Comparison of ENCODE assay signal across 25 mouse cellular contexts in the genomic region with DNA sequence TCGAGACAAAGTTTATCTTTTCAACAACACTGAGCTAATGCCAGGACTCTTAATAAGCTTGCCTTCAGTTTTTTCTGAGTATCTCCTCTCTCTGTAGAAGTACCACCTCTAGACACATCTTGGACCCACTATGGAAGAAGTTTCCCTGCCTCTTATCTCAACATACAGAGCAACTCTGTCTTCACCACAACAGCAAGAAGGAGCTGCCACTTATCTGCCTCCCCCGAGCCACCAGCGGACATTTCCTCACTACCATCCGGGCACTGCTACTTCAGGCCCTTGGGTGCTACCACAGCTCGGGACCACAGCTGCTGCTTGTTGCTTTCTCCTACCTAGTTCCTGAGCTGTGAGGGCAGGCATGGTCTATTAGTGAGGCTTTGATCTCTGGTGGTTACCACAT. TPM values are rescaled to one million over a fixed set of nuclear protein-coding genes. Genes with fewer than 3 reads are reported as not detected.
DNase-seq lines count a peak whose midpoint lies in the region; ATAC-seq lines count a peak whose summit lies in the region.
"Had no signal": no experiment of that assay in that cellular context is flagged by ENCODE, and none has a peak within 500 bp of the region (broad histone marks: within the 10 kb centered on the region; RNA-seq: fewer than 3 reads in every experiment).

No protein-coding gene starts in this region.

- H3K4me1 ChIP-seq in liver, embryonic 15.5 days (replicated peaks) = peaks cover 22% of the 10 kb centered on the region
- H3K4me1 ChIP-seq: embryonic facial prominence, embryonic 10.5 days; hindbrain, embryonic 10.5 days had no signal

- no peaks in the 10 kb centered on the region for H3K9me3 ChIP-seq in liver, embryonic 15.5 days (replicated peaks)
- H3K9me3 ChIP-seq: embryonic facial prominence, embryonic 10.5 days; heart, embryonic 15.5 days; hindbrain, embryonic 10.5 days had no signal

- peak; percentile 92 for DNase-seq in MEL-GATA-1-ER (ENCODE audit: extremely low read depth, low read depth)
- peak; percentile 36 for DNase-seq in induced T-regulatory cell, adult 2 months (ENCODE audit: low read depth)
- DNase-seq in ovary, adult 18-20 months (ENCODE audit: low spot score) = no peak
- DNase-seq in left cerebral cortex, postnatal 36 days (ENCODE audit: low spot score in 2 of 2) = no peak
- no peak for DNase-seq in heart, postnatal 14 days
- no peak for DNase-seq in kidney, adult 8-10 months
- DNase-seq: adrenal gland, postnatal 25 days; cerebellum, adult 9-11 months; gastrocnemius, postnatal 36 days; kidney, adult 11 months; lung, adult 18-20 months; lung, postnatal 10 days; midbrain, embryonic 14.5 days; thymus, postnatal 14 days had no signal

- H3K9ac ChIP-seq in liver, embryonic 15.5 days = no peak overlapping the region
- H3K9ac ChIP-seq: heart, embryonic 15.5 days had no signal

- peak; percentile 55 for ATAC-seq in liver, embryonic 15.5 days (ENCODE audit: insufficient read depth)
- ATAC-seq in megakaryocyte-erythroid progenitor cell, adult 5-6 weeks (replicated peaks; ENCODE audit: low FRiP score, low TSS enrichment, poor library complexity, severe bottlenecking) = peak; percentile 95
- ATAC-seq: forebrain, embryonic 16.5 days; hindbrain, embryonic 16.5 days had no signal

- no peak overlapping the region for H3K4me3 ChIP-seq in liver, embryonic 15.5 days (replicated peaks)
- H3K4me3 ChIP-seq: embryonic facial prominence, embryonic 10.5 days; heart, embryonic 15.5 days; hindbrain, embryonic 10.5 days had no signal

- WGBS in liver, embryonic 15.5 days (ENCODE audit: insufficient replicate concordance) = 10% methylated on average over 5 of the region's 5 CpGs

- no peaks in the 10 kb centered on the region for H3K27me3 ChIP-seq in liver, embryonic 15.5 days
- H3K27me3 ChIP-seq: heart, embryonic 15.5 days had no signal

- H3K36me3 ChIP-seq in liver, embryonic 15.5 days (replicated peaks) = no peaks in the 10 kb centered on the region
- H3K36me3 ChIP-seq: embryonic facial prominence, embryonic 10.5 days; heart, embryonic 15.5 days; hindbrain, embryonic 10.5 days had no signal

- no peak overlapping the region for H3K4me2 ChIP-seq in liver, embryonic 15.5 days
- H3K4me2 ChIP-seq: heart, embryonic 15.5 days had no signal

- intact Hi-C loops in left cerebral cortex, postnatal 36 days (cut with DNase I) = no loop called here
- intact Hi-C loops in heart, postnatal 14 days (cut with DNase I) = no loop called here

- no peak overlapping the region for H3K27ac ChIP-seq in liver, embryonic 15.5 days (replicated peaks)
- H3K27ac ChIP-seq: embryonic facial prominence, embryonic 10.5 days; heart, embryonic 15.5 days; hindbrain, embryonic 10.5 days had no signal

RNA-seq across cellular contexts. Expression of a gene that starts 20.2 kb away (rescaled TPM):
- 6.6 and 7.0 TPM in 2 replicates for polyA plus RNA-seq in liver, embryonic 15.5 days (2015; fragmentation: Nextera tagmentation; extraction: Ambion mirVana)
- 1.0 TPM in 1 of 2 replicates, not detected in the other for total RNA-seq in megakaryocyte-erythroid progenitor cell, adult 5-6 weeks (2014; fragmentation: Nextera tagmentation)
- 0.23 and 15.0 TPM in 2 replicates for total RNA-seq in megakaryocyte-erythroid progenitor cell, adult 5-6 weeks (2017)
- total RNA-seq in left cerebral cortex, postnatal 36 days (2021) = 1 to 10 TPM; 2.2 to 2.9 TPM
- 1 to 10 TPM; 6.1 to 7.2 TPM for total RNA-seq in heart, postnatal 14 days (2021)

RNA-seq across cellular contexts. Expression of a gene that starts 31.6 kb away (rescaled TPM):
- polyA plus RNA-seq in liver, embryonic 15.5 days (2015; fragmentation: Nextera tagmentation; extraction: Ambion mirVana) = 0.68 and 0.77 TPM in 2 replicates
- total RNA-seq in megakaryocyte-erythroid progenitor cell, adult 5-6 weeks (2014; fragmentation: Nextera tagmentation) = 0.83 and 2.6 TPM in 2 replicates
- total RNA-seq in megakaryocyte-erythroid progenitor cell, adult 5-6 weeks (2017) = 3.4 and 7.8 TPM in 2 replicates
- not detected for total RNA-seq in left cerebral cortex, postnatal 36 days (2021)
- under 1 TPM; 0.29 to 0.56 TPM for total RNA-seq in heart, postnatal 14 days (2021)
- total RNA-seq: gastrocnemius, postnatal 36 days; layer of hippocampus, postnatal 10 days; left cerebral cortex, adult 8-10 months had no signal
- polyA plus RNA-seq: brain, embryonic 14.5 days; cortical plate, adult 2 months had no signal

Comparison
In these comparisons a context has a peak if more than half of its experiments do, and no peak if none do; other contexts are left out.
1. DNase-seq: peak in MEL-GATA-1-ER (single experiment) and induced T-regulatory cell, adult 2 months (single experiment); none in ovary, adult 18-20 months (single experiment), left cerebral cortex, postnatal 36 days (0 of 2), heart, postnatal 14 days (0 of 2) and kidney, adult 8-10 months (0 of 2).